Mouse (Mus musculus): ENCODE measurements at regions not wholly inside any gene's neighbourhood (a gene's known extent, or its start where the extent isn't known, plus 50 kb on each side); places are given as distances from the start of the nearest gene placed in this dataset.
"Not testable (repeated sequence)": the region's sequence is repeated elsewhere in the genome, so short reads cannot be mapped to it uniquely, and the experiment has no call there.

DNA sequence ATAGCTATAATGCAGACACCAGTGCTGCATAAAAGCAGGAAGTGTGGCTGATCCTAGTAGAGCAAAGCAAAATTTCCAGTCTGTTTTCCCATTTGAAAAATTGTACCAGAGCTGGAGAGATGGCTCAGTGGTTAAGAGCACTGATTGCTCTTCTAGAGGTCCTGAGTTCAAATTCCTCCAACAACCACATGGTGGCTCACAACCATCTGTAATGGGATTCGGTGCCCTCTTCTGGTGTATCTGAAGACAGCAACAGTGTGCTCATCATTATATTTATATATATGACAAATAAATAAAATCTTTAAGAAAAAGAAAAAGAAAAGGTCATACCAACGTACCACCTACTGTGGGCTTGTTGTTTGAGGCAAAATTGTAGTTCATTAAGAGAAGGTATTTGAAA is 144.1 kb upstream of the Rxfp2 start:
- DNase-seq (ENCODE audit: low spot score in 2 of 2): no peak
- intact Hi-C loops (cut with DNase I): no loop called here

DNA sequence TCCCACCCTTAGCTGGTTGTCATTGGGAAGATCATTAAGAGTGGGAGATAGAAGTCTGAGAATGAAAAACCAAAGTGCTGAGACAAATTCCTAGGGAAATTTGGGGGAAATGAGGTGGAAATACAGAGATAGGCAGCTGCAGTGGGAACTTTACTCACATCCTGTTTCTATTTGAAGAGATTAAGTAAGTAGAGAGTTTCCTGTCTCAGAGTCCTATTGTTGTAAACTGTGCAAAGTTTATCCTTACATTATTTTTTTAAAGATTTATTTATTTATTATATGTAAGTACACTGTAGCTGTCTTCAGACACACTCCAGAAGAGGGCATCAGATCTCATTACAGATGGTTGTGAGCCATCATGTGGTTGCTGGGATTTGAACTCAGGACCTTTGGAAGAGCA is 126.0 kb upstream of the Rxfp2 start:
- intact Hi-C loops (cut with DNase I); DNase-seq (ENCODE audit: low spot score in 2 of 2): not testable (repeated sequence)

DNA sequence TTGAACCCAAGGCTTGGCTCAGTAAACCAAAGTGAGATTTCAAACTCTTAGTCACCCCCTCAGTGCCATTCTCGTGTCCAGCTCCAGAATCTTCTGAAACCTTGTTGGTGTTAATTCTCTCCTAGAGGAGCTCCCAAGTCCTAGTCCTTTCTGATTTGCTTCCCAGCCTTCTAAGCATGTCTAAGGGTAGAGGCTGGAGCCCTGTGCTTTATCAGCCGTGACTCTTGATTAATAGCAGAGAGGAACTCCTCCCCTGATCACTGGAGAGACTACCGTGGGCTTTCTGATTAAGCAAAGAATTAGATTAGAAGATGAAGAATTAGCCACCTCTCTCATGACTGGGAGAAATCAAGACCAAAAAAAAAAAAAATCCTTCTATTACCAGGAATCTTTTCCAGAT is 111.5 kb upstream of the Rxfp2 start:
- no peak for DNase-seq (ENCODE audit: low spot score in 2 of 2)
- intact Hi-C loops (cut with DNase I): no loop called here

DNA sequence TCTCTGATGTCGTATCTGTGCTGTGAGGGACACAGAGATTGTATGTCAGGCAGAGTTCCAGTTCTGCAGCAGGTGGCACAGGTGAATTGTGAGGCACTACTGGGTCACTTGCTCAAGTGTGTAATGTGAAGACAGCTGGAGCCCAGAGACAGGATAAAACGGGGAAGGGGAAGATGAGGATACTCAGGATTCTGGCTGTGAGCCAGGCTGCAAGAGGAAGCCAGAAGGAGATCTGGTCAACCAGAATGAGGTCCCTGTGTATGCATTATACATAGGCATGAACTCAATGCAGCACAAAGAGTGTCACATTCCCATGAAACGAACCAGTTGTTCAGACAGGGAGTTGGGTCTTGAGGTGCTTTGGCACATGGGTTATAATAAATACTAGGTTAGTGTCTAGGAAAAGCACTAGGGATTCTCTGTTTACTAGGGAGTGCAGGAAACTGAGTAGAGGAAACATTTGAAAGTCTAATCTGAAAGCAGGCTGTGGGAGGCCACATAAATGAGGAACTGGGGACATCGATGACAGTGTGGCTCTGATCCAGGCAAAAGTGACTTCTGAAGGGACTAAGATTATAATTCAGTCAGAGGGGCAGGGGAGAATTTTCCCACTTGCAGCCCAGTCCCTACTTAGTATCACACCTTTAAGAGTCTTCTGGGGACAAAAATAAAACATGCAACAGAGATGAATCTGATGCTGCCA is 109.9 kb upstream of the Rxfp2 start:
- DNase-seq (ENCODE audit: low spot score in 2 of 2): no peak
- intact Hi-C loops (cut with DNase I): no loop called here

DNA sequence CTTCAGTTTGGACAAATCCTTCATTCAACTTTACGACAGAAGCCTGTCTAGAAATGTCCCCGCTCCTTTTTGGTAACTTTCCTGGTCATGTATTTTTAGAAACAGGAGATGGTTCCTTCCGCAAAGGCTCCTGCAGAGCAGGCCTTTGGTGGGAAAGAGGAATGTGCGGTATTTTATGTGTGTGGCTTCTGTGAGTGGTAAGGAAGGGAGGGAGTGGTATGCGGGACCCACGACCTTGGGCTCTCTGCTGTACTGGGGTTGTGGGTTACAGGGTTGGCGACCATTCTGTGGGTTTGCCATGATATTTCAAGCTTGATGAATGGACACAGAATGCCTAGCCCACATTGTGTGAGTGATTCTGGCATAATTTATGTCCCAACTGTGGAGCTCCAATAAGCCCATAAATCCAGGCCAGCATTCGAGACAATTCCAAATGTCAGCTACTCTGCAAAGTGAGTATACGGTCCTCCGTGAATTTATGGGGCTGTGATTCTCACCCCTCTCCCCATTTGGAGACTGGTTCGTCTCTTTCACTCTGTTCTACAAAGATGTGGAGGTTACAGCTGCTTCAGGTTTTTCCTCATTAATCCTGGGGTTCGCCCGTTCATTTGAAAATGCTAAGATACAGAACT is 109.3 kb upstream of the Rxfp2 start:
- no peak for DNase-seq (ENCODE audit: low spot score in 2 of 2)
- intact Hi-C loops (cut with DNase I): no loop called here

DNA sequence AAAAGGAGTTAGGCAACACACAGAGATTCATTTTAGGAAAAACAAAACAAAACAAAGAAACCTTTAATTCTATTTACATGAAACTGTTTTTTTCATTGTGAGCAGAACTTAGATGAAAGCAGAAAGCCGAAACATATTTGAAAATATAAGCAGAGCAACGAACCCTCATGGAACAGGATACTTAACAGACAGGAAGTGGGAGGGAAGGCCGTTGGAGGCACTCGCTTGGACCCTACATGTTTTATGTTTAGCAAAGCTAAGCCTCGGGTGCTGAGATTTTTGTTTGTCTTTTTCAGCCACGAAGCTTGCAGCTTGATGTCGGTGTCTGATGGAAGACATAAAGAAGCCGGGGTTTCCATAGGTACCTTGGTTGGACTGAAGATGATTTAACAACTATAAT is 108.5 kb upstream of the Rxfp2 start:
- DNase-seq (ENCODE audit: low spot score in 2 of 2): no peak

DNA sequence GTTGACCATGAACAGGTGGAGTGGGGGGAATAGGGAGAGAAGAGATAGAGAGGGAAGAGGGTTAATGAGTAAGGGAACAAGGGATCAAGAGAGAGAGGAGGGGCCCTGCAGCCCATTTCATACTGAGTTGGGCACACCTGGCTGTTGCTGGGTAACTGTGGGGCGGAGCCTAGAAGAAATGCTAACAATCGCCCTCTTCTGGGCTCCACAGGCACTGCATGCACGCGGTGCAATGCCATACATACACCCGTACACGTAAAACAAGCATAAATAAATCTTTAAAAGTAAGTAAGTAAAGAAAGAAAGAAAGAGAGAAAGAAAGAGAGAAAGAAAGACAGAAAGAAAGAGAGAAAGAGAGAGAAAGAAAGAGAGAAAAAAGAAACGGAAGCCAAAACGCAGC is 106.5 kb upstream of the Rxfp2 start:
- no peak for DNase-seq (ENCODE audit: low spot score in 2 of 2)
- intact Hi-C loops (cut with DNase I): no loop called here

More for the DNA sequence above, 108.5 kb upstream of the Rxfp2 start:
- intact Hi-C loops (cut with DNase I): no loop called here

DNA sequence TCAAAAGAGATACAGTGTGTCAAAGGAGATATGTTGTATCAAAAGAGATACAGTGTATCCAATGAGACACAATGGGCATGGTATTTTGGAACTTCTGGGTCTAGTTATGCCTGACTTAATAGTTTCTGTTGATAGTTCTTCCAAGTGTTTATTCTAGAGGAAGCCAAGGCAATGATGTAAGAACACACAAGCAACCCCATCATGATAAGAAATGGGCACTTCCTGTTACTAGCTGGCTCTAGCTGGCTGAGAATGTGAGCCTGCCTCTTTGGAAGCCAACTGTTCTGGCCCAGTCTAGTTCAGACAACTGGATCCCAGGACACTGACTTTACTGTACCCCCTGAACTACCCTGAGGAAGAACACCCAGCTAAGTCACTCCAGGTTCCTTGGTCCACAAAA is 102.7 kb upstream of the Rxfp2 start:
- no peak for DNase-seq (ENCODE audit: low spot score in 2 of 2)
- intact Hi-C loops (cut with DNase I): no loop called here

DNA sequence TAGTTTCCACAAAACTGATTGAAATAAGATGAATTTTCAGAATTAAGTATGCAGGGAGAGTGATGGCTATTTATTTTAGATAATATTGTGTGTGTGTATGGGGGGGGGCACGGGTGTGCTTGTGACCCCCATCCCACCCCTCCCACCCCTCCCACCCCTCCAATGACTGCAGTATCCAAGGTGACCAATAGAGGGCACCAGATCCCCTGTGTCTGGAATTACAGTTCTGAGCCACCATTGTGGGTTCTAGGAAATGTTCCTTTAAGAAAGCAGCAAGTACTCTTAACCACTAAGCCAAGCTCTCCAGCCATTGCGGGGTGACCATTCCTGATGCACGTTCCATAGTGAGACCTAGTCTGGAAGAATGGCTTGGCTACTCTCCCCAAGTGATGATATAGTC is 101.1 kb upstream of the Rxfp2 start:
- DNase-seq (ENCODE audit: low spot score in 2 of 2): no peak
- intact Hi-C loops (cut with DNase I): no loop called here

DNA sequence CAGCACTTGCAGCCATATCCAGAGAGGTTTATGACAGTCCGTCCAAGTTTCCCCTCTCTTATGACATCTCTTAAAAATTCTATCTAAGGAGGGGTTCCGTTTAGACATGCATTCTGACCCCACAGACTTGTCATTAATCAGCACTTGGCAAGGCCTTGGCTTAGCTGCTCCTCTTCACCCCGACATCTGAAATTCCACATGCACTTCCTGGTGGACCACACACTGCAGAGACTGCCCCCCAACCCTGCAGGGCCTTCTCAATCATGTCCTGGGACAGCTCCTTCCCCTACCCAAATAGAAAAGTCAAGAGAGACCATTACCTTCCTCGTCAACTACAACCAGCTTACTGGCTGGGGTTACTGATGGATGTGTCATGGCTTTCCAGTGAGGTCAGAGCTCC is 99.4 kb upstream of the Rxfp2 start:
- no peak for DNase-seq (ENCODE audit: low spot score in 2 of 2)
- intact Hi-C loops (cut with DNase I): no loop called here

DNA sequence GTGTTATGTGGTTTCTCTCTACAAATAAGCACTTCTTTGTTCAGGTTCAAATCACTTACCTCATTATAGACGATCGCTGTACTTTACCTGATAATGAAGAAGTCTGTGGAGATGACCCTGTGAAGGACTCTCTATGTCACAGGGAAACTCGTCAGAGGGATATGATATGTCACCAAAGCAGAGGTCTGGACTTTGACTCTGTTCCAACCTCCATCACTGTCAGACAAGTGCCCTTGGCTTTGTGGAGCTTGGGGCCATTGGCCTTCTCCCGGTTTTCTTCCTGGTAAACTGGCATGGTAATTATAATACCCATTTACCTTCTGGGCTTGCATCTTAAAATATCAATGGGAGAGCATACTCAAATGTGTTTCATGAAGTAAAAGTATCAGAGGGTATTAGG is 98.1 kb upstream of the Rxfp2 start:
- intact Hi-C loops (cut with DNase I): no loop called here

DNA sequence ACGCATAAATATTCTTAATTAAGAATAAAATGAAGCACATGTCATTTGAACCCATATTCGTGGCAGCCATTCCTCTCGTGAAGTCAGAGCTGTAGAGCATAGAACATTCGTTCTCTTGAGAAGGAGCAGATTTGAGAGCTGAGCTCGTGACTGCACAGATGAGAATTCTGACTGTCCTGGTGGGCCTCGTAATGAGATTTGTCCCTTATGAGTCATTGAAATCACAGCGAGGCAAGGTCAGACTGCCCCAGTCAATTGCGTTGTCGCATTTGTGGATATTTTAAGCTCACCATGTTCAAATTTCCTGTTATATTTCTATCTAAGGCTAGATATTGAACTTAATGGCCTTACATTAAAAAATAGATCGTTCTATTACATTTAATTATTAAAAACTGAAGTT is 94.0 kb upstream of the Rxfp2 start:
- intact Hi-C loops (cut with DNase I): no loop called here
- no peak for DNase-seq (ENCODE audit: low spot score in 2 of 2)

More for the DNA sequence above, 98.1 kb upstream of the Rxfp2 start:
- no peak for DNase-seq (ENCODE audit: low spot score in 2 of 2)

DNA sequence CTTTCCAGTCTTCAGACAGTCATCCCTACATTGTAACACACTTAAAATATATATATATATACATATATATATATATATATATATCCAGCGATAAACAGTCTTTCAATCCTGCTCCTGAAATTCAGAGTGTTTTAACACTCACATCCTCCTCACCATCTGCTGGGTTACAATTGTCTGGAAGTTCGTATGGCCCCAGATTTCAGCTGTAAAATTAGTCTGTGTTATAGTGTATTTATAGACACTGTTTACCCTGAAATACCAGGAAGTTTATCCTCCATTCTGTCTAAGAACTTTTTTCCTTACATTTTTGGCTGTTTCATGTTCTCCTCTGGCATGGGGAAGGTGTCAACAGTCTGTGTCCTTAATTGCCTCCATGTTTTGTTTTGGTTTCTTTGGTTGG is 91.7 kb upstream of the Rxfp2 start:
- intact Hi-C loops (cut with DNase I): no loop called here
- no peak for DNase-seq (ENCODE audit: low spot score in 2 of 2)

DNA sequence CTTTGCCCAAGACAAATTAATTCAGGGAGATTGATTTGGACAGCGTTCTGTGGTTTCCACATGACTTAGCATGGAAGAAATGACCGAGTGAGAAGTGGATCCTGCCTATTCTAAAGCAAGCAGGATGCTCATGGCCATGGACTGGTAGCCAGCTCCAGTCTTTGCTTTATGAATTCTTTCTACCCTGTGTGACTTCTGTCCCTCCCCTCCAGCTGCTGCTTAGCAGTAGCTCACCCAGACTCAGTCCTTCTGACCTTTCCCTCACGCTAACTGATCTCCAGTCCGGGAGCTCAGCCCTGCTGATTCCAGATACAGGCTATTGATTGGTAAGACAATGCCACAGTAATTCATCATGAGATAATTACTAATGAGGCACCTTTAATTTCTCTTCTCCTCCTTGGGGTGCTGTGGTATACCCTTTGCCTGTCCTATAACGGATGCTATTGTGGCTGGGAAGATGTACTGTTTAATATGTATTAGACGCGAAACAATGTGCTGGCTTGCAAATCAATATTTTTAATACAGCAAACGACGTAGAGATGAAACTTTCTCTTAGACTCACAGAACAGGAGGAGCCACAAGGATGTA is 86.8 kb upstream of the Rxfp2 start:
- intact Hi-C loops (cut with DNase I): no loop called here

DNA sequence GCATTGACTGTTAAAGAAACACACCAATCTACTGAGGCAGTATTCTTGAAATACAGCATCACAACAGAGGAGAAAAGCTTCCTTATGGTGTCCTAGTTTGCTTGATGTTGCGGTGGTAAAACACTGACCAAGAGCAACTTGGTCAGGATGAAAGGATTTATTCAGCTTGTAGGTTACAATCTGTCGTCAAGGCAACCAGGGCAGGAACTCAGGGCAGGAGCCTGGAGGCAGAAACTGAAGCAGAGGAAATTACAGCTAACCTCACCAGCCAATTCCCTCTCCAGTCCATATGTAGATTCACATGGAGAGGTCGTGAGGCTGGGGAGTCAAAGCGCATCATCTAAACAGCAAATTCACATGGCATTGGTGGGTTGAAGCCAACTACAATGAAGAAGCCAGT is 86.3 kb upstream of the Rxfp2 start:
- DNase-seq (ENCODE audit: low spot score in 2 of 2): no peak
- intact Hi-C loops (cut with DNase I): no loop called here

More for the DNA sequence above, 86.8 kb upstream of the Rxfp2 start:
- no peak for DNase-seq (ENCODE audit: low spot score in 2 of 2)

DNA sequence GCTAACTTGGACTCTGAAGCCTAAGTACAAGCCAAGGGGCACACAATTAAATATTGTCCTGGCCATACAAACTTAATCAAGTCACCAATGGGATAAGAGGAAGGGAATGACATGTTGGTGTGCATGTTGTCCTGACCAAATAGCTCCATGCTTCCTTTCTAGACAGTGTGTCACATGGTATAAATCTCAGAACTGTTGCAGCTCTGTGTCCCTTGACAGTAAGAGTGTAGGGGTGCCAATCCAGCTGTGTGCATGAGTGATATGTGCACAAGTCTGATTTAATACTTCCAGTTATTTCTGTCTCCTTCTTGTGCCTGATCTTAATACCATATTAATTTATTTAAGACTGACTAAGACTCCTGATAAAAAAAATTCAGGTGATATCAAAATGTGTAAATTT is 72.8 kb upstream of the Rxfp2 start:
- intact Hi-C loops (cut with DNase I): no loop called here
- no peak for DNase-seq (ENCODE audit: low spot score in 2 of 2)

DNA sequence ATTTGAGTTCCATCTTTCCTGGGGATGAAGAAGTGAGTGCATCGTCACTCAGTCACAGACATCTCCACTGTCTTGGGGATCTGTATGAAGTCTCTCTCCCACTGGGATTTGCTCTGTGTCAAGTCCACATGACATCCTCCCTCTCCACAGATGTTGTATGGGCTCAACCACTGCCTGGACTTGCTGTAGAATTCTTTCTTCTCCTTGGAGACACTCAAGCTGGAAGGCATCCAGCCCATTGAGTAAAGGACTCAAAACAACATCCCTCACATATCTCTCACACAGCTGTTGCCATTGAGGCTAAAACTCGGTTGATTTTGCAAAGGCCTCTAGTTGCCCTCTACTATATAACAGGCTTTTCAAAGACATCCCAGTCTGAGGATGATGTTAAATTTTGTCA is 71.0 kb upstream of the Rxfp2 start:
- intact Hi-C loops (cut with DNase I): no loop called here

DNA sequence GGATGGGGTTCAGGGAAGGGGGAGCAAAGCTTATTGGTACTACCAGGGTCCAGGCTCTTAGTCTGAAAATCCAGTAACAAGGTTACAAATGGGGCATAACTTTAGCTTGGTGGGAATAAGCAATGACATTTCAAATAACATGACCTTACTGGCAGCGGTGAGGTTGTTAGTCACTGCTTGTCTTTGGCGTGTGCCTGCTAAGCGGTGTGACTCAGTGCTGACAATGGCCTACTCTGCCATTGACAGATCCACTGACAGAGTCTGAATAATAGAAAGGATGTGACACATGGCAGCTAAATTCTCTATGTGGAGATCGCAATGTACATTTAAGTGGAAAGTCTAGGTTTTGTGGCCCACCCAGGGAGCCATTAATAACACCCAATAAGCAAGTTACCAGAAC is 61.5 kb upstream of the Rxfp2 start:
- intact Hi-C loops (cut with DNase I): no loop called here
- DNase-seq (ENCODE audit: low spot score in 2 of 2): no peak

More for the DNA sequence above, 71.0 kb upstream of the Rxfp2 start:
- DNase-seq (ENCODE audit: low spot score in 2 of 2): no peak

DNA sequence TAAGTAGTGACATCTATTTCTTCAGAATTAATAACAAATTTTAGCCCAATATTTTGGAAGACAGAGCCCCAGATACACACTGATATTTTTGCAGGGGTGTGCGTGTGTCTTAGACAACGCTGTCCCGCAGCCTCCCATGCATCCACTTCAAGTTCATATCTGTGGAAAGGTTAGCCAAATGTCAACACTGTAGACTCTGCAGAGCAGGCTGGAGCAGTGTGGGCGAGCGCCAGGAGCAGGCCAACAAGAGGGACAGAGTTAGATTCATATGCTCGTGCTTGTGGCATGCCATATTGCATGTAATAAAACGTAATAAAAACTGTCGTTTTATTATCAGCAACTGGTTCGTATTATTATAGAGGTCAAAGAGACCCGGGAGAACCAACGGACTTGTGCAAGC is 57.3 kb upstream of the Rxfp2 start:
- no peak for DNase-seq (ENCODE audit: low spot score in 2 of 2)
- intact Hi-C loops (cut with DNase I): no loop called here

DNA sequence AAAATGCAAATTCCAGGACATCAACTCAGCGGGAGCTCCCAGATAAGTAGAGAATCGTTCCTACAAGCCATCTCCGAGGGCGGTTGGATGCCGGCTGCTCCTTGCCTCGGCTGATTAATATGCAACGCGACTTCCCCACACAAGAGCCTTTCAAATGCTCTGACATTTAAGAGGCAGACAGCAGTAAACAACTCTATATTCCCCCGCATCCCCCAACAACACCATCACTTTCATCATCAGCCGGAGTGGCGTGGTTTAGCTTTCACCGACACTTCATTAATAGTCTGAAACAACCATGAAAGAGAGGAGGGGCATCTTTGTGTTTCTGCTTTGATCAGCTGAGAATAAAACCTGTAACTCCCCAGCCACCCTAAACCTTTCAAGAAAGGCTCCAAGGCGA is 53.7 kb upstream of the Rxfp2 start:
- intact Hi-C loops (cut with DNase I): no loop called here
- no peak for DNase-seq (ENCODE audit: low spot score in 2 of 2)

Measured in left cerebral cortex, postnatal 36 days (tissue).